Mouse (Mus musculus) mouse trophoblast stem cell (cell line): ENCODE data around the gene Pde10a.

Experiments used
- in situ Hi-C, 2 experiments: fragments of 300-500 bp; cut with MseI, MboI; formaldehyde crosslinking; loops; 2 replicates in 1 of 2; 3 replicates in 1 of 2; pipeline ENCODE4 v1.15.1; 2025

Pde10a gene

GRCm38 (mm10) chr17:8525225-8525721, at the start of gene Pde10a:
TSS of gene Pde10a (plus strand) at chr17:8525372.
- in situ Hi-C loops = no loop called here

GRCm38 (mm10) chr17:8478554-8478953, 46.6 kb upstream of the Pde10a start:
- in situ Hi-C loops = no loop called here

- in situ Hi-C loops = no loop called here
Observed at GRCm38 (mm10) chr17:8479493-8480128, 45.6 kb upstream of the Pde10a start.

GRCm38 (mm10) chr17:8481797-8482196, 43.4 kb upstream of the Pde10a start:
- in situ Hi-C loops = no loop called here

- in situ Hi-C loops = no loop called here
Observed at GRCm38 (mm10) chr17:8482876-8483275, 42.3 kb upstream of the Pde10a start.

GRCm38 (mm10) chr17:8484246-8484645, 40.9 kb upstream of the Pde10a start:
- in situ Hi-C loops = no loop called here

- in situ Hi-C loops = no loop called here
Observed at GRCm38 (mm10) chr17:8485146-8485545, 40.0 kb upstream of the Pde10a start.

GRCm38 (mm10) chr17:8487824-8488223, 37.3 kb upstream of the Pde10a start:
- in situ Hi-C loops = no loop called here

- in situ Hi-C loops = no loop called here
Observed at GRCm38 (mm10) chr17:8490971-8491370, 34.2 kb upstream of the Pde10a start.

GRCm38 (mm10) chr17:8493461-8493860, 31.7 kb upstream of the Pde10a start:
- in situ Hi-C loops = no loop called here

GRCm38 (mm10) chr17:8498151-8498550, 27.0 kb upstream of the Pde10a start:
- in situ Hi-C loops = no loop called here

GRCm38 (mm10) chr17:8498655-8499054, 26.5 kb upstream of the Pde10a start:
- in situ Hi-C loops = no loop called here

GRCm38 (mm10) chr17:8499564-8500117, 25.5 kb upstream of the Pde10a start:
- in situ Hi-C loops = no loop called here

GRCm38 (mm10) chr17:8504381-8504780, 20.8 kb upstream of the Pde10a start:
- in situ Hi-C loops = no loop called here

- in situ Hi-C loops = no loop called here
Observed at GRCm38 (mm10) chr17:8505669-8506426, 19.3 kb upstream of the Pde10a start.

GRCm38 (mm10) chr17:8506726-8507125, 18.4 kb upstream of the Pde10a start:
- in situ Hi-C loops = no loop called here

GRCm38 (mm10) chr17:8507654-8508053, 17.5 kb upstream of the Pde10a start:
- in situ Hi-C loops = no loop called here

- in situ Hi-C loops = no loop called here
Observed at GRCm38 (mm10) chr17:8508305-8509141, 16.6 kb upstream of the Pde10a start.

- in situ Hi-C loops = no loop called here
Observed at GRCm38 (mm10) chr17:8516006-8516405, 9.2 kb upstream of the Pde10a start.

- in situ Hi-C loops = no loop called here
Observed at GRCm38 (mm10) chr17:8523986-8524385, 1.2 kb upstream of the Pde10a start.

GRCm38 (mm10) chr17:8524387-8525165, 596 bp upstream of the Pde10a start:
- in situ Hi-C loops = no loop called here
